Mouse (Mus musculus) liver, adult 2 months (tissue): Measurements from ENCODE around the gene Ptgir.

ENCODE experiments used
- CTCF ChIP-seq: fragments of 200-500 bp; IDR thresholded peaks from 2 replicates; pipeline ENCODE4 v1.5.1; 2011; ENCODE audit warnings: low read depth, low read length, control low read depth
- POLR2A ChIP-seq: fragments of 200-500 bp; IDR thresholded peaks from 2 replicates; pipeline ENCODE4 v1.6.1; 2011; ENCODE audit warnings: low read length, control low read depth; ENCODE audit not compliant: insufficient read depth; ENCODE audit errors: extremely low read depth

- TF ChIP-seq CTCF (no peak), POLR2A (no peak)
Observed at GRCm38 (mm10) chr7:16895511-16895910, 10.8 kb upstream of the Ptgir start.
